Mouse (Mus musculus): Measurements from ENCODE around the gene Hba-x.
"Not testable (repeated sequence)": the region's sequence is repeated elsewhere in the genome, so short reads cannot be mapped to it uniquely, and the experiment has no call there.

Hba-x gene

DNA sequence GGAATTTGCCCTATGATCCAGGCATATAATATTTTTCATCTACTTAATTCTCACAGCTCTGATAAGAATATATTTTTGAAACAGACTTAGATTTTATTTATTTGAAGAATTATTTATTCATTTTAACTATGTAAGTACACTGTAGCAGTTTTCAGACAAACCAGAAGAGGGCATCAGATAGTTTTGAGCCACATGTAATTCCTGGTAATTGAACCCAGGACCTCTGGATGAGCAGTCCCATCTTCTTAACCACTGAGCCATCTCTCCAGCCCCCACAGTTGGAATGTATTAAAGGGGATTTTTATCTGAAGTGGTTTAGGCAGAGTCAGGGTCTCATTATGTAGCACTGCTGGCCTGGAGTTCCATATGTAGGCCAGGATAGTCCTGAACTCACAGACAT, 9.7 kb downstream of the Hba-x start:
- DNase-seq (ENCODE audit: low spot score) = not testable (repeated sequence)

GRCm38 (mm10) chr11:32286695-32287492, 10.7 kb downstream of the Hba-x start, which contains the start of gene Hbq1b:
Gene Hbq1b (plus strand): TSS chr11:32286965.
- DNase-seq (ENCODE audit: low spot score) = peak; percentile 84

DNA sequence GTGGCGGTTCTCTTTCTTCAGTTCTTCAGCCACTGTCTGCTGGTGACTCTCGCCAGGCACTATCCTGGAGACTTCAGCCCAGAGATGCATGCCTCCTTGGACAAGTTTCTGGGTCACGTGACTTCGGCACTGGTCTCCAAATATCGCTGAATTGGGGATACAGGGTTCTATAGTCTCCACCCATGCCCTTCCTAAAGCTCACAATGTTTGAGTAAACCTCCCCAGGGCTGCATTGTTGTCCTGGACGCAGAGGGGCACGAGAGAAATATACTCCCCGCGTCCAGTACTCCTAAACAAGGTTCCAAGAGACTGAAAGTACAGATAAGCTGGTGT, 11.3 kb downstream of the Hba-x start:
- DNase-seq (ENCODE audit: low spot score) = no peak

GRCm38 (mm10) chr11:32292819-32293218, 16.6 kb downstream of the Hba-x start:
- DNase-seq (ENCODE audit: low spot score) = not testable (repeated sequence)

DNA sequence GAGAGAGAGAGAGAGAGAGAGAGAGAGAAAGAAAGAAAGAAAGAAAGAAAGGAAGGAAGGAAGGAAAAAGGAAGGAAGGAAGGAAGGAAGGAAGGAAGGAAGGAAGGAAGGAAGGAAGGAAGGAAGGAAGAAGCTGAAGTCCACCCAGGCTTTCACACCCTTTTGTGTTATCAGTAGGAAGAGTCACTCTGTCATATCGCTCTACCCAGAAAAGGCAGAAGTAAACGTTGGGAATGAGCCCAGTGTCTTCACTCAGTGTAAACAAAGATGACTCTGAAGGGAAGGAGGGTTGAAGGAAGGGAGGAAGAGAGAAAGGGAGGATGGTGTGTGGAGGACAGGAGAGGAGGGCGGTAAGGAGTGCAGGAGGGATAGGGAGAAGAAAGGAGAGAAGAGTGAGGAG, 17.3 kb downstream of the Hba-x start:
- DNase-seq (ENCODE audit: low spot score) = not testable (repeated sequence)

DNA sequence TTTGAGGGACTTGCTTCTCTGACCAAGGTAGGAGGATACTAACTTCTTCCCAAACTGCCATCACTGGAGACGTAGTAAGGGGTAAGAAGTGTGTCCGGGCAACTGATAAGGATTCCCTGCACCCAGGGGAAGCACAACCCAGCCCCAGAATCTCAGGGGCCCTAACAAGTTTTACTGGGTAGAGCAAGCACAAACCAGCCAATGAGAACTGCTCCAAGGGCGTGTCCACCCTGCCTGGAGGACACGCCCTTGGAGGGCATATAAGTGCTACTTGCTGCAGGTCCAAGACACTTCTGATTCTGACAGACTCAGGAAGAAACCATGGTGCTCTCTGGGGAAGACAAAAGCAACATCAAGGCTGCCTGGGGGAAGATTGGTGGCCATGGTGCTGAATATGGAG, 20.0 kb downstream of the Hba-x start, which contains the start of gene Hba-a2:
Gene Hba-a2, plus strand, starts transcription at position 287 of the 400 bp plus-strand sequence.
- not testable (repeated sequence) for DNase-seq (ENCODE audit: low spot score)

GRCm38 (mm10) chr11:32297417-32297816, 21.2 kb downstream of the Hba-x start:
- DNase-seq (ENCODE audit: low spot score) = not testable (repeated sequence)

DNA sequence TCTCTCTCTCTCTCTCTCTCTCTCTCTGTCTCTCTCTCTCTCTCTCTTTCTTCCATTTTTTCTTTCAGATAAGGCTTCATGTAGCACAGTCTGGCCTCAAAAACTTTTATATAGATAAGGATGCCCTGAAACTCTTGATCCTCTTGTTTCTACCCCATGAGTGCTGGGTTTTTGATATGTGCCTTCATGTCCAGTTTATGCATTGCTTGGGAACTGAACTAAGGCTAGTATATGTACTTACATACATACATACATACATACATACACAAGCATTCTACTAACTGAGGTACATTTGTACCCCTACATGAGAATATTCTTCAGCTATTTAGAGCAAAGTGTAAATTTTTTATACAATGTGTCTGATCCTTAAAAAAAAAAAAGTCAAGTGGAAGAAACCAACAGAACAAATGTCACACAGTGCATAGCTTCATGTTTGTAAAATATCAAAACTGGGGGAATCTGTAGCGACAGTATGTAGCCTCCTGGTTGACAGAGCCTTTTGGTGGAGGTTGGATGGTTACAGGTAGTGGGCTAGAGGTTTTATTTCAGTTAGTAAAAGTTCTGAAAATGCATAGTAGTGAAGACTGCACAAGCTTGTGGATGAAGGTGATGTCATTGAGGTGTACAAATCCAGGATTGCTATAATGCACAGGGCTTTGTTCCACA, 21.8 kb downstream of the Hba-x start:
- DNase-seq (ENCODE audit: low spot score) = no peak

- DNase-seq (ENCODE audit: low spot score) = no peak
Observed at GRCm38 (mm10) chr11:32298532-32298918, 22.3 kb downstream of the Hba-x start.

- peak; percentile 41 for DNase-seq (ENCODE audit: low spot score)
Observed at GRCm38 (mm10) chr11:32299865-32300264, 23.7 kb downstream of the Hba-x start, which contains the start of gene Hbq1a. Gene Hbq1a (plus strand): TSS chr11:32300069.

GRCm38 (mm10) chr11:32300279-32301267, 24.4 kb downstream of the Hba-x start:
- no peak for DNase-seq (ENCODE audit: low spot score)

DNA sequence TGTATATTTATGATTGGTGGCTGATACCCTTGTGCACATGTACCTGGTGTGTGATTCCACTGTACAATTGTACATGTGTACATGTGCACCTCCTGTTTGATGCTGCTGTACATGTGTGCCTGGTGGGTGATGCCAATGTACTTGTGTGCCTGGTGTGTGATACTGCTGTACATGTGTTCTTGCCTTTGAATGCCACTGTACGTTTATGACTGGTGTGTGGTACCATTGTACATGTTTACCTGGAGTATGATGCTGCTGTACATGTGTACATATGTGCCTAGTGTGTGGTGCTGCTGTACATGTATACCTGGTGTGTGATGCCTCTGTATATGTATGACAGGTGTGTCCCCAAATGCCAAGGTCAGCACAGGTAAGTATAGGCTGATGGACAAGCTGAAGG, 25.3 kb downstream of the Hba-x start:
- no peak for DNase-seq (ENCODE audit: low spot score)

- DNase-seq (ENCODE audit: low spot score) = no peak
Observed at GRCm38 (mm10) chr11:32302824-32303419, 26.7 kb downstream of the Hba-x start.

DNA sequence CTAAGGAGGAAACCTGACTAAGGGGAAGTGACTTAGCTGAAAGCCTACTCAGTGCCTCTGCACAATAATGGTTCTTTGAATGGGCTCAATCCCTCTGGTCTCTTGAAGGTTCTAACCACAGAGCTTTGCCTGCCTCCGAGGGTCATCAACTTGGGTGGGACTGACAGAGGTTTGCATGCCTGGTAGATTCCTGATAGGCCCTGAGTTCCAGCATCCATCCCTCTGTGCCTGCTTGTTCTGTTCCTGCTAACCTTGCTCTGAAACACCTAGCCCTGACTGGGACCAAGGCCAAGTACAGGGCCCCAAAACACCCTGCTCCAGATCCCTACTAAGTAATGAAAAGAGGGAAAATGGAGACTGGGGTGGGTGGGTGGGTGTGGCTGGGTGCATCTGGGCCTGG, 27.3 kb downstream of the Hba-x start:
- DNase-seq (ENCODE audit: low spot score) = no peak

DNA sequence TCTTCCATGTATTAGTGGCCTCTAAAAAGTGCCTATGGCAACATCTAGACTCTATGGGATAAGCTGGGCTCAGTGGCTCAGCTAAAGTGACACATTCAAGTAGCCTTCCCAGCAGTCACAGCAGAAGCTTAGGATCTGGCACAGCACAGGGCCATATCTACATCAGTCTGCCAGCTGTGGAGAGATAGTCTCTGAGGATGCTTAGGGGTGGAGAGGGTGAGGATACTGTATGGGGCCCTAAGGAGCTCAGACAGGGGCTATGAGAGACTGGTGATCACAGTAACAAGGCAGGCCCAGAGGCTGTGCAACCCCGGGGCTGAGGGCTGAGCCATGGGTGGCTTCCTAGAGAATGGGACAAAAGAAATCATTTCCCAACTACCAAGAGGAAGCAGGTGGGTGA, 30.8 kb downstream of the Hba-x start:
- DNase-seq (ENCODE audit: low spot score) = no peak

GRCm38 (mm10) chr11:32309446-32309845, 33.2 kb downstream of the Hba-x start:
- no peak for DNase-seq (ENCODE audit: low spot score)

DNA sequence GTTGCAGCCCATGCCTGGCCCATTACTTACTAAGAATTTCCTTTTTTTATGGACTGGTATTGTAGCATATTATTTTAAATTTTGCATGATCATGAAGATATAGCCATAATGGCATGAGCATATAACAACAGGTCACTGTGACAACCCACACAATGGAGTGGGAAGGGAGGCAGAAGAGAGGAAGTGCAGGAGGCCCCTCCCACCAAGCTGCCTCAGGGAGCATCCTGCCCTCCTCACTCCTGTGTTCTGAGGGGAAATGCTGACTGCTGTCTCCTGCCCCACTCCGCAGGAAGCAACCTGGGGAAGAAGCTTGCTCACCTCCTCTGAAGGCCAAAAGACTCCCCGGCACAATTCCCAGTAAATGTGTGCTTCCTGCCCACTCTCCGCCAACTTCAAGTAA, 33.7 kb downstream of the Hba-x start:
- DNase-seq (ENCODE audit: low spot score) = no peak

DNA sequence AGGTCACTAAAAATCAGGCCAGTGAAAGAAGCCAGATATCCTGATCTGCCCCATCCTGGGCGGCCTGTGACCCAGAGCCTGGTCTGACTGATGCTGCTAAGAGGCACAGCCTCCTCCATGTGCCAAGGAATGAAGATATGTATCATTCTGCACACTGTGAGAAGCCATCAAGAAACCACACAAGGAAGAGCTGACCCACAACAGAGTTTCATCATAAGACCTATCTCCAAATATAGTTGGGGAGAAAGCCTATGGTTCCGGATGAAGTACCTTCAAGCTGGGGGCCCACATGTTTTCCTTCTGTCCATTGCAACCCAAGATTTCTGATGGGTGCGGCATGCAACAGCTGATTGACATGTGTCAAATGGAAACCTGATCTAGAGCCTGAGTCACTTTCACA, 39.8 kb downstream of the Hba-x start:
- no peak for DNase-seq (ENCODE audit: low spot score)

GRCm38 (mm10) chr11:32320507-32321195, 44.5 kb downstream of the Hba-x start:
- no peak for DNase-seq (ENCODE audit: low spot score)

DNA sequence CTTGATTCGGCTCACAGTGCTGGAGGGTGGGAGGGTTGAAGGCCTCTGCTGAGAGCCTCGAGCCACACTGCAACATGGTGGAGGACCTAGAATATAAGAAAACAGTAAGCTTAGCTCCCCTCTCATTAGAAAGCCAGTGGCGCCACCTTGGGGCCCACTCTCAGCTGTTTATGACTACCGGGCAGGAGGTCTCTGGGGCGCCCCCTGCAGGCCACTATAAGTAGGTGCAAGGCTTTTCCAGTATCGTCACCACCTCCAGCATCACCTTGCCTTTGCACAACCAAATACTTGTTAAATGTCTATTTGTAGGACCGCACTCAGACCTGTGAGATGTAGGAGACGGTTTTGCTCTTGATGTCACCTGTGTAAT, 45.0 kb downstream of the Hba-x start:
- peak; percentile 83 for DNase-seq (ENCODE audit: low spot score)

- DNase-seq (ENCODE audit: low spot score) = peak; percentile 94
Observed at GRCm38 (mm10) chr11:32324609-32325008, 48.4 kb downstream of the Hba-x start.
